Mouse (Mus musculus) ZHBTc4 (cell line): ENCODE measurements around the gene Pde9a.

Experiments
- DNase-seq: peaks from one replicate; pipeline ENCODE4 v3.0.0-alpha.2; 2011; ENCODE audit warnings: low read depth, low spot score

Pde9a gene

DNA sequence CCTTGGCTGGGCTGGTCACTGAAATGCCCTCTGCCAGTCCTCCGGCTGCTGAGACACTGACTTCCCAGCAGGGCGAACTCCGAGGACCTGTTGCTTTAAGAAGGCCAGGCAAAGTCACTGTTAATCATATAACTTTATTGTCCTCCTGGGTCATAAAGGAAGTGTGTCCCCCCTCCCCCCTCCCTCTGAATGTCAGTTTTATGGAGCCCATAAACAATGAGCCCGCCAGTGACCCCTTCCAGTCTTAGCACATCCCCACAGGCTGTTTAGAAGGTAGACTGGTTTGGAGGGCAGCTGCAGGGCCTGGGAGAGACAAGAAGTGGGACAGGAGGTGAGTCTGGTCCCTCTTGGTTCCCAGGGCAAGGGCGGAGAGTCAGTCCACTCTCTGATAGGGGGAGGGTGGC lies 46.9 kb downstream of the Pde9a start:
- DNase-seq = no peak

DNA sequence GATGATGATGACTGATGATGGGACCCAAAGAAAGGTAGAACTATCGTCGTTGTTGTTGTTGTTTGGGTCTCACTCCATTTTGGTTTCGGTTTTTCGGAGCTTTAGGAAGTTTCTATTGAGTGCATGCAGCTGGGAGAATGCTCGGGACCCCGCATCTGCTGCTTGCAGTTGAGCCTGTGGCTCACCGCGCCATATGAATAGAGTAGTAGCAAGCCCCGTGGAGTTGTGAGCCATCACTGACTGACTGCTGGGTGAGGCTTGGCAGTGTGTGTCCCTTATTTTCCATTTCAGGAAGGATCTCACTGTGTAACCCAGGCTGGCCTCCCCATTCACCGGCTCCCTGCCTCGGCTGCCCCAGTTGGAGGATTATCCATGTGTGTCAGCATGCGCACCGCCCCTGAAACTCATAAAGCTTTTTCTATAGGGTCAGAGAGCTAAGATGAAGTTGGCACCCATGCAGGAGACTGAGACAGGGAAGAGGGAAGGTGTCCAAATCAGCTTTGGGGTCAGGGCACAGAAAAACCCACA lies 47.5 kb downstream of the Pde9a start:
- no peak for DNase-seq

DNA sequence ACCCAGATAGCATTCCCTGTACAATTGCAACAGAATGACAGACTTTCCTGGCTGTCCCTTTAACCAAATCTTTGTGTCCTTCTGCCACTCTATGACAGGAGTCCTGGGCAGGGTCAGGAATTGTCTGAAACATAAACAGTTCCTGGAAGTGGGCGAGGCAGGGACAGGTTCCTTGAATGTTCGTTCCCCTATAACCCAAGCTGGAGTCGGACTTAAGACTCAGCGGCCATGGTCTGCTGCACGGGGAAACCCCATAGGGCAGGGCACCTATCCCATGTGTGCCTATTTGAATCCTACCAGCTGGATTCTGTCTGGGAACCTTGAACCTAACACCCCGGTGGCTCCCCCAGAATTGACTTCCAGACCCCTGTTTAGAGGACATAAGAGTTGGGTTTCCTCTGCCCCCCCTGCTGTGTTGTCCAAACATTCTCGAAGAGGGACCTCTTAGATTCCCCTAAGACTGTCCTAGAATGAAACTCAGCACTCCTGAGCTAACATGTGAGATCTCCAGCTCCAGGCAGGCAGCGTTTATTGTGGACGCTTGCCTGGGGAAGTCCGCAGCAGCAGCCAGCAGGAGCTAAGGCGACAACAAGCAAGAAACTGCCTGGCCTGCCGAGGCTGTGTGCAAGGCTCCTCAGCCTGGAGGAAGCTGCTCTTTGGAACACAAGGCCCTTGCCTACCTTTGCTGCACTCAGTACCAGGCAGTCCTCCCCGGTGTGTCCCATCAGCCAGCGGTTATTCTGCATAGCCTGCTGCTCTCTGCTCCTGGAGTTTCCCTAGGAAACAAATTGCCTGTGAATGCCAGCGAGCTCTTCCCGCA lies 48.2 kb downstream of the Pde9a start:
- DNase-seq = no peak

DNA sequence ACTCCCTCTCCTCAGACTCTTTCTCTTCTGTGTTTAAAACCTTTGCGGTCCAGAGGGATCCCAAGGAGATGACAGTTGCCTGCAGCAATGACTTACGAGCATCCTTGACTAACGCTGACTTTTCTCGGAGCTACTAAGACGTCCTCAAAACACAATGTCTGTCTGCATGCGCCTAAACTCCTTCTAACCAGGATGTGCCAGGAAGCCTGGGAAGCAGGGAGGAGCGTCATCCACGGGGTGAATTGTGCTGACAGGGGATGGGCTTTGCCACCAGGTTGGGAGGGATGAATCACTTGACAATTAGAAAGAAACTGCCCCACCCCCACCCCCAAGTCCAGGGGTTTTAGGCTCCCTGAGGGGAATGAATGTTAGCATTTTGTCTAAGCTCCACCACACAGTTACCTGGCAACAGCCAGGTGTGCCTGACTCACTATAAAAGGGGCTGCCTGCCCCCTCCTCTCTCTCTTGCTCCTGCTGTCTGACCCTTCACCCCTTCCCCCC lies 48.9 kb downstream of the Pde9a start:
- DNase-seq = peak; percentile 74

DNA sequence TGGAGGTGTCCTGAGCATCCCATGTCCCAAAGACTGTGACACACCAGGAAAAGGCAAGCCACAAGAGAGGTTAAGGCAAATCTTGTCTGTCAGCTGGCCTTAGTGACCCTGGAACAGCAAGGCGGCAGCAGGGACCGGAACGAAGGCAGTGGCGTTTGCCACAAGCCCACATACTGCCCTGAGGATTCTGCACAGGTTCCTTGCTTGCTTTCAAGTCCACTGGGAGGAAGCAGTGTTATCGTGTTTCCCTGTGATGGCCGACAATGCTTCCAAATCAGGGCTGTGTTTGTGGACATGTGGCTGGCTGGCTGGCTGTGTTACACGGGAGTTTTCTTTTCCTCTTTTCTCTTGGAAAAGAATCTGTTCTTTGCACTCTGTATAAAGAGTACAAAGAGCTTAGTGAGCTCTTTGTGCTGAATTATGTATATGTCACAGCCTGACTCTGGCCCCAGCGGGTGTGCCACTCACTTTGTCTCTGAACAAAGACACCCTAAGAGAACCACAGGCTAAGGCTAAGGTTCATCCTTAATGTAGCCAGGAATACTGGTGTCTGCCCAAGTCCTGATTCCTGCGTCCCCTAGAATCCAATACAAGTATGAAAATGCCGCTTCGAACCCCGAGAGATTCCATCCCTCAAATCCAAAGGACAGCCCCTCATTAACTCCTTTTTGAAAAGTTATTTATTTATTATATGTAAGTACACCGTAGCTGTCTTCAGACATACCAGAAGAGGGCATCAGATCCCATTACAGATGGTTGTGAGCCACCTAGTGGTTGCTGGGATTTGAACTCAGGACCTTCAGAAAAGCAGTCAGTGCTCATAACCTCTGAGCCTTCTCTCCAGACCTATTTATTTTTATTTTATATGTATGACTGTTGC lies 50.2 kb downstream of the Pde9a start:
- DNase-seq = peak; percentile 71

DNA sequence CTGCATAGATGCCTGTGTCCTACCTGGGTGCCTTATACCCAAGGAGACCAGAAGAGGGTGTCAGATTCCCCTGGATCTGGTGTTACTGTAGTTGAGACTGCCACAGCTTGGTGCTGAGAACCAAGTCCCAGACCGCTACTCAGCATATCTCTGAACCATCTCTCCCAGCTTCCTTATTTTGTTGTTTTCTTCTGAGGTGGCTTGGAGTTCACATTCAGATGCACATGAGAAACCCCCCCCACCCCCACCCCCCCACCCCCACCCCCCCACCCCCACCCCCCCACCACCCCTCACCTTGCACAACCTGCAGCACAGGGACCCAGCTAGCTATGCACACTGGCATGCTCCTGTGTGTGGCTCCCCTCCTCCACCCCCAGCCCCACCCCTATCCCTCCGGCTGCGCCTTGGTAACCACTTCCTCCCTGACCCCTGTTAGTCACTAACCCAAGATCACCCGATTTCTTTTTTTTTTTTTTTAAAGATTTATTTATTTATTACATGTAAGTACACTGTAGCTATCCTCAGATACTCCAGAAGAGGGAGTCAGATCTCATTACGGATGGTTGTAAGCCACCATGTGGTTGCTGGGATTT lies 50.9 kb downstream of the Pde9a start:
- no peak for DNase-seq

DNA sequence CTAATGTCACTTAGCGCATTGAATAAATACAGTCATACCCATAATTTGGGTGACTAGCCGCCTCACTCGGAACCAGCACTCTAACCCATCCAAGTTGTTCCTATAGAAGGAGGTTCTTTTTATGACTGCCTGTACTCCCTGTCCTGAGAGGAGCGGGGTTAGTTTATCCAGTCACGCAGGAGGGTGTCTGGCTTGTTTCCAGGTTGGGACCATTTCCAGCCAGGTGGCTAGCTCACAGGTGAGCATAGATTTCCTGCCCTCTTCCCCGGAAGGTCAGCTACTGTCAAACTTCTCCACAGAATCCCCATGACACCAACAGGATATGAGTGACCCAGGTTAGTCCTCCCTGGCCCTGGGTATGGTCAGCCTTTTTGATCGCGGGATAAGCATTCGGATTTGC lies 51.5 kb downstream of the Pde9a start:
- no peak for DNase-seq

DNA sequence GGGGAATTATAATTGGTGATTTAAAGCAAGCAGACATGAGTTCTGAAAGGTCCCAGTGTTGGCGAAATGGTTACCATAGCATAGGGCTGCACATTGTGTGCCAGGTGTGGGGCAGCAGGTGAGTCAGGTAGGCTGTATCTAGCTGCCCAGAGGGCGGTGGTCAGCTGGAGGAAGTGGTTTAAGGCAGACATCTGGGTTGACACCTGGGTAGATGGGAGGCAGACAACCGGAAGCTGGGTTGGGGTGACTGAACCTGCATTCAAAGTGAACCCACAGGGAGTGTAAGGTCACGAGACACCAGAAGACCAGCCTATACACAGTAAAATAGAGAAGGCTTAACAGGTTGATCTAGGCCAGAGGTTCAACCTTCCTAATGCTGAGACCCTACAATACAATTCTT lies 54.0 kb downstream of the Pde9a start:
- no peak for DNase-seq

DNA sequence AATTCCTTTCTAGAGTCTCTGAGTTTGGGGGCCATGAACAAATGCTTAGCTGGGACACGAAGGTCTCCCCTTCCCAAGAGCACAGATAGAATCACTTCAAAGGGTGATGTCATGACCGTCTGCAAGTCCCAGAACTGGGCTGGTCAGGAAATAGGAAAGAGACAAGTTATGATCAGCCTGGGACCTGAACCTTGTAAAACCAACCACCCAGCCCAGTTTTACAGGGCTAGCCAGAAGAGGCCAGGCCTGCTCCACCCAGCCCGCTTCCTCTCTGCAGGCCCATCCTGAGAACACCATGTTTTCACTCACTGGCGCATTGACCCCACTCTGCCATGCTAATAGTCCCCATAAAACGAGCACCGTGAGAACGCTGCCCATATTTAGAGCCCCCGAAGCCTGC lies 56.5 kb downstream of the Pde9a start:
- no peak for DNase-seq

DNA sequence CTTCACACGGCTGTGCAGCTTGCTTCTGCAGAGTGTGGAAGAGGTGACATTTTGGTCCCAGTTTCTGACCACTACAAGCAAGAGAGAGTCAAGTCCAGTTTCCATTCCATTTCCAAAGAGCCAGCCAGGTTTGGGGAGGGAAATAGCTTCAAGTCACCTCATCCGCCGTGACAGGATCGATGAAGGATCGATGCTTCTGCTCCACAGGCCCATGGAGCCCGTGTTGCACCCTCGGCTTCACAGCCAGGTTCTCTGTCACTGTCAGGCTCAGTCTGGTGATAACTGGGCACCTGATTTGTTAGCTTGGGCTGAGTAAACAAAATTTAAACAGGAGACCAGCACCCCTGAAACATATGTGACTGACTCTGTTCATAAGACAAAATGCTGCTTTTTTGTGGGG lies 58.2 kb downstream of the Pde9a start:
- no peak for DNase-seq

DNA sequence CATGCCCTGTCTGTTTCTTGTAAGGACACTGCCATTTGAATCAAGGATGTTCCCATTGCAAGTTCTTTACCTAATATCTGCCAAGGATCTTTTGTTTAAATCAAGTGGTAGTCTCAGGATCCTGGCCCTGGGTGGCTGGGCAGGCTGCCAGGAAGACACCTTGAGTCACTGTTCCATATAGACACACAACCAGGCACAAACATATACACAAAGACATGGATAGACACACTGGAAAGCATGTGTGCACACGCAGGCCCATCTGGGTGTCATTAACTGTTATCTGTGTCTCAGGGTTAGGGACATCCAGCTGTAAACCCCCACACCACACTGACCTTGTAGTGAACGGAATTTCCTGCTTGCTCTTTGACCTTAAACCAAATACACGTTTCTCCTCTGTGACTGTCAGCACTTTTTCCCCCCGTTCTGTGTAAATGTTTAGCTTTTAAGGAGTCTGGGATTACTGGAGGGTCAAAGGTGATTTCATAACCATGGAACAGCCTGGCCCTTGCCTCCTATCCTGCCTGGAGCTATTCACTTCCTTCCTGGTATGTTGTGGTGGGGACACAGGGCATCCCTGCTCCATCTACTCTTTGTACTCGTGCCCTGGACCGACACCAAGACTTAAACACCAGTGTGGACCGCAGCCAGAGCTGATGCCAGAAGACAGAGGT lies 59.2 kb downstream of the Pde9a start:
- no peak for DNase-seq

DNA sequence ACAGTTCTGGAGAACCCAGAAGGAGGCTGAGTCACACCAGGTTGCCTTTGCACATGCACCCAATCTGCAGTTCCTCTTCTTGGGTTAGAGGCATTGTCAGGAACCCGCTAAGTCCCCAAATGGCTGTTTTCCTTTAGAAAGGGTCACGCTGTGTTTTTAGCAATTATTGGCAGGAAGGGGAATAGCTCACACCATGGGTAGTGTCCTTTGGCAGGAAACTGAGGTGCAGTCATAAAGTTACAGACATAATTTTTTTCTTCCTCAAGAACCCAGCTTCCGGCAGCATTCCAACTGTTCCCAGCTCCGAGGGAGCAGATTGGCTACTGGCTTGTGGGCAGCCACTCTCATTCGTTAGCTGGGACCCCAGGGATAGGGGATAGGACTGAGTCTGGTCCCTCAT lies 61.8 kb downstream of the Pde9a start:
- DNase-seq = no peak

DNA sequence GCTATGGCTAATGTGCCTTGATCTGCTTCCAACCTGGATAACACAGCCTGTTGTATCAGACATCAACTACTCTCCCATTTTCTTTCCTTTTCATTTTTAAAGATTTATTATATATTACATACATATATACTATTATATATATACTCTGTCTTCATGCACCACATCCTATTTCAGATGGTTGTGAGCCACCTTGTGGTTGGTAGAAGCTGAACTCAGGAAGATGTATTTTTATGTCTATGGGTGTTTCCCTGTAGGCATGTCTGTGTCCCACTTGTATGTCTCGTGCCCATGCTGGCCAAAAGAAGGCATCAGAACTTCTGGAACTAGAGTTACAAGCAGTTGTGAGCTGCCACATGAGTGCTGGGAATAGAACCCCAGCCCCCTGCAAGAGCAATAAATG lies 62.5 kb downstream of the Pde9a start:
- no peak for DNase-seq

DNA sequence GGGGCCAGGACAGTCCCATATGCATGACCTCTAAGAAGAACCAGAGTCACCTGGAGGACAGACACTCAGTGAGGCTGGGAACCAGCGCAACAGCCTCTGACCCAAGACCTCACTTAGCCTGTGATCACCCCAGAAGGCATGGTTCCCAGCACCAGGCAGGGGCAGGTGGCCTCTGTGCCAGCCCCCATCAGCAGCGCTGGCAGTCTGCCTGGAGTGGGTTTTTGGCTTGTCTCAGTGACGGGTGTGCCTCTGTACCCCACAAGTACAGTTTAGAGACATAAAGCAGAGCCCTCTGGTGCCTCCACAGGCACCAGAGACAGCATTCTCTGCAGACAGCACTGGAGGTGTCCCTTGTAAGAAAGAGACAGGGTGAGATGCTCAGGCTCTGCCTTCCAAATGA lies 64.2 kb downstream of the Pde9a start:
- no peak for DNase-seq

DNA sequence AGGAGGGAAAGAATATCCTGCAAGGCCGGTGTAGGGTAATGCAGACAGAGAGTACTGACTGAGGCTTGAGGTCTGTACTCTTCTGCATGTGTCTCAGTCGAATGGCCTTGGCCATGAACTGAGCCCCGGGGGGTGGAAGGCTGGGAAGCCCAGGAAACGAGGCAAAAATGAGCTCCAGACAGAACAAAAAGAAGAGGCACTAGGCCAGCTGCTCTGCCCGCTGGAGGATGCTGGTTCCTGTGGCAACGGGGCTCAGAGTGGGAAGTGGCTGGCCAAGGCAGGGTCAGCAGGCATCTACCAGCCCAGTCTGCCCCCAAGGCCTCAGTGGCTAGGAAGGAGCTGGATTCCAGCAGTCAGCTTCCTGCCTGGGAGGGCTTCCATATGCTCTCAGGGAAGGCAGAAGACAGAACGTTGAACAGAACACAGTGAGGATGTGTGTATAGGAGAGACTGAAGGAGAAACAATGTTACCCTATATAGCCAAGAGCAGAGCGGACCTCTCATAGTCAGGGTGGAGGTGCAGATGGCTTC lies 65.2 kb downstream of the Pde9a start:
- no peak for DNase-seq

DNA sequence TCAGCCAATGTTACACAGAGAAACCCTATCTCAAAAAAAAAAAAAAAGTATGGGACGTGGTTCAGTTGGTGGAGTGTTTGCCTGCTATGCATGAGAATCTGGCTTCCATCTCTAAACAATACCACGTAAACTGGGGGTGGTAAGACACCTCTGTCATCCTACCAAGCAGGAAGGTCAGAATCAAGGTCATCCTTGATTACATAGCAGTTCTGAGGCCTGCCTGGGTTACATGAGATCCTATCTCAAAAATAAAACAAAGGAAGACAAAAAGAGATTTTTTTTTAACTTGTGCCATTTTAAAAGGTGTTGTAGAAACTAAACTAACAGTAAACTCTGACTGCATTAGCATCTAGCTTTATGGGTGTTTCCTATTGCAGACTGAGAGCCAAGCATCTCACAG lies 66.8 kb downstream of the Pde9a start:
- DNase-seq = no peak

DNA sequence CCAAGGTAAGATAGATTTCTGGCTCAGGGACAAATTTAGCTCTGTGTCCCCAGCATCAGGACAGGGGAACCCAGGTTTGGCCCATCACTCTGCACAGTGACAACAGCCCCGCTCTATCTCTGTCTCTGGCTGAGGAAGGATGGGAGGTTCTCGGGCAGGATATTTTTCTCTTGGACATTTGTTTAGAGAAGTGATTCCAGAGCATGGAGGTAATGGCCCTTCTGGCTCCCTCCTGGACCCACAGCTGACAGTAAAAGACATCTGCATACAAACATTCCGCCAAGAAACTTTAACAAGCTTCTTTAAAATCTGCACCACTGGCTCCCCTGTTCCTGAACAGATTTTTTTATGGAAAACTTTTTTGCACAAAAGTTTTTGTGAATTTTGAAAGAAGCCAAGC lies 67.5 kb downstream of the Pde9a start:
- no peak for DNase-seq

DNA sequence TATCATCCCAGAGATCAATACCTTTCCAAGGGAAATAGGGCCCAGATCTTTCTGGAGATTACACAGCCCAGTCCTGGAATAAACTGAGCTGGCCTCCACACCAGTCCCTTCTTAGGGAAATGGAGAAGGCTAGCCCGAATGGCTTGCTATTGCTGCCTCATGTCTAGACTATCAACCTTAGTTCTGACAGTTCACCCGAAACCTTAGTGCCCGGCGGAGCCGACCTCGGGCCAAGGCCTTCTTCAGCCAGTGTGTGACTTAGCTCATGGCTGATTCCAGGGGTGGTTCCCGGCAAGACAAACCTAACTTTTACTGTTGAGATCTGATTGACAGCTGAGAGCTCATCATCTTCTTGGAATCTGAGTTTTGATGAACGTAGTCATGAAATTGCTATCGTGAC lies 68.0 kb downstream of the Pde9a start:
- DNase-seq = no peak

DNA sequence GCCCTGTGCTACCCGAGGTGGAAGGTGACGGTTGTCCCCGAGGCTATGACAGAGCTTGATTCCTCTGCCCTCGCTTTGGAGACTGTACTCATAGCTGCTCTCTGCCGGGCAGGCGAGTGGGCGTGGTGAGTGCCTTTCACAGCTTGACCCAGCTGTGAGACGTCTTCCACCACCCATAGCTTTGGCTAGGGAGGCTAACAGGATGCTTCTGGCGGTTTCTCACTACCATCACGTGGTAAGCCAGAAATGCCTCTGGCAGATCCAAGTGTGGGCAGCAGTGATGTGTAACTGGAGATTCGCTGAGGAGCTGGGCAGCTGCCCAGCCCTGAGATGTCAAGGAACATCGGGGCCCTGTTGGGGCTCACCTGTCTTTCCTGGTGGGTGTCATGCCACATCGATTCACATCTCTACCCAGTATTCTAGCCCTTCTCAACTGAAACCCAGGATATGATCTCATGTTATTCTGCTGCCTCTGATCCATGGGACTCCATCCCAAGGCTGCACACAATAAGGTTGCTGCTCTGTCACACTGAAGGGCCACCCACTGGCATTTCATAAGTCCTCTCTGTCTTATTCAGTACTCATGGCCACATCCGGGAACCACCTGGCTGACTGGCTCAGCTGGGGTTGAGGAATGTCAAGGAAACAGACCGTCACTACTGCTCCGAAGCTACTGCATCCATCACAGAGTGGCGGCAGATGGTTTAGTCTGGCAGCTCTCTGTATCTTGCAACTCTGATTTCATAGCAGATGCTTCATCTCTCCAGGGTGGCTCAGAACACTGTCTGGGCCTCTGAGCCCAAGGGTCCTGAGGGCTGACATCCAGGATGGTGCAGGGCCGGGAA lies 70.9 kb downstream of the Pde9a start:
- peak; percentile 58 for DNase-seq

DNA sequence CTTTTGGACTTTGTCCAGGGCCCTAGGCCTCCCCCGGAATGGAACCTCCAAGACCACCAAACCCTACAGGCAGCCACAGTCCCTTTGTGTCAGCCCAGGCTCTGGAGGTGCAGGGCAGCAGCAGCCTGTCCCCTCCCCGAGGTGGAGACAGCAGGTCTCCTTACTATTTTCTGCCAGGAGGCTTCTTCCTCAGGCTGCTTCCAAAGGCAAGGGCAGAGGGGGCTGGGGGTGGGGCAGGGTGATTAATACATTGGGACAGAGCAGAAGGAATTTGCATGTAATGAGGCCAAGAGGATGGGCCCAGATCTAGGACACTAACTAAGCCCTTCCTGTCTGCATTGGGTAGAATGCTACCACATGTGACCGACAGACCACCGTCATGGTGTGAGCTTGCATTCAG lies 74.4 kb downstream of the Pde9a start:
- no peak for DNase-seq
